Mouse (Mus musculus) adrenal gland, postnatal 25 days (tissue): ENCODE results near the gene Slc2a10. TPM values are rescaled to one million over a fixed set of nuclear protein-coding genes. Genes with fewer than 3 reads are reported as not detected.
A peak's percentile ranks its signal among the peaks of the same experiment; 100 is the strongest.
"Not testable (repeated sequence)": the region's sequence is repeated elsewhere in the genome, so short reads cannot be mapped to it uniquely, and the experiment has no call there.

Experiments
- DNase-seq: peaks from one replicate; pipeline ENCODE4 v3.0.0; 2021; ENCODE audit warnings: mixed read lengths
- total RNA-seq: library from RNA; stranded (reverse); gene quantifications from 2 replicates; pipeline ENCODE4 v1.2.3, GENCODE M21; 2021

Gene Slc2a10
- total RNA-seq, 1 experiment from 2014 or later: 0.82 TPM

GRCm38 (mm10) chr2:165509686-165510085 is 6.1 kb downstream of the Slc2a10 start:
- DNase-seq: no peak

- DNase-seq: no peak
These were observed 6.9 kb downstream of the Slc2a10 start for GRCm38 (mm10) chr2:165510466-165510865.

- not testable (repeated sequence) for DNase-seq
These were observed 7.4 kb downstream of the Slc2a10 start for GRCm38 (mm10) chr2:165510914-165511458.

- not testable (repeated sequence) for DNase-seq
These were observed 7.9 kb downstream of the Slc2a10 start for GRCm38 (mm10) chr2:165511530-165511929.

- no peak for DNase-seq
These were observed 8.8 kb downstream of the Slc2a10 start for GRCm38 (mm10) chr2:165512426-165512825.

- peak; percentile 56 for DNase-seq
These were observed 9.4 kb downstream of the Slc2a10 start for GRCm38 (mm10) chr2:165512870-165513600.

- no peak for DNase-seq
These were observed 11.7 kb downstream of the Slc2a10 start for GRCm38 (mm10) chr2:165515178-165515728.

- DNase-seq: no peak
These were observed 22.0 kb downstream of the Slc2a10 start for GRCm38 (mm10) chr2:165525609-165526008.

- DNase-seq: peak; percentile 66
These were observed 25.5 kb downstream of the Slc2a10 start for GRCm38 (mm10) chr2:165529106-165529505.

GRCm38 (mm10) chr2:165533789-165534188 is 30.2 kb downstream of the Slc2a10 start:
- DNase-seq: no peak

- DNase-seq: no peak
These were observed 37.4 kb downstream of the Slc2a10 start for GRCm38 (mm10) chr2:165540975-165541374.

- DNase-seq: no peak
These were observed 39.5 kb downstream of the Slc2a10 start for GRCm38 (mm10) chr2:165542939-165543669.

- no peak for DNase-seq
These were observed 40.1 kb downstream of the Slc2a10 start for GRCm38 (mm10) chr2:165543670-165544016.

GRCm38 (mm10) chr2:165545687-165546086 is 42.1 kb downstream of the Slc2a10 start:
- no peak for DNase-seq

GRCm38 (mm10) chr2:165546341-165546740 is 42.8 kb downstream of the Slc2a10 start:
- no peak for DNase-seq

GRCm38 (mm10) chr2:165547410-165547809 is 43.8 kb downstream of the Slc2a10 start:
- DNase-seq: peak; percentile 8

GRCm38 (mm10) chr2:165548627-165549026 is 45.0 kb downstream of the Slc2a10 start:
- no peak for DNase-seq

- DNase-seq: not testable (repeated sequence)
These were observed 46.8 kb downstream of the Slc2a10 start for GRCm38 (mm10) chr2:165550410-165550809.

GRCm38 (mm10) chr2:165554066-165554465 is 50.5 kb downstream of the Slc2a10 start:
- DNase-seq: no peak

GRCm38 (mm10) chr2:165557278-165557677 is 53.7 kb downstream of the Slc2a10 start:
- no peak for DNase-seq

GRCm38 (mm10) chr2:165558916-165559315 is 55.3 kb downstream of the Slc2a10 start:
- no peak for DNase-seq

- no peak for DNase-seq
These were observed 56.1 kb downstream of the Slc2a10 start for GRCm38 (mm10) chr2:165559506-165560235.
